Mouse (Mus musculus) liver, postnatal 0 days (tissue): Measurements from ENCODE around the gene Ccdc191.

Experiments
- CTCF ChIP-seq: sonication (generic); IDR thresholded peaks from 2 replicates; pipeline ENCODE4 v1.5.1; 2016; ENCODE audit warnings: antibody characterized with exemption, low read depth
- EP300 ChIP-seq: IDR thresholded peaks from 2 replicates; pipeline ENCODE4 v1.6.1; 2016; ENCODE audit warnings: antibody characterized with exemption, low read depth, mild to moderate bottlenecking

GRCm38 (mm10) chr16:43930577-43930976, 41.0 kb downstream of the Ccdc191 start:
- TF ChIP-seq CTCF (no peak), EP300 (no peak)
